Mouse (Mus musculus) adrenal gland, postnatal 36 days (tissue): Measurements from ENCODE around the gene Krt15. TPM values are rescaled to one million over a fixed set of nuclear protein-coding genes. Genes with fewer than 3 reads are reported as not detected.

Experiments used
- DNase-seq, 2 experiments: peaks; one replicate each; pipeline ENCODE4 v3.0.0; 2021; ENCODE audit warnings: mixed read lengths in 1 of 2
- long read RNA-seq, 2 experiments: library from polyadenylated mRNA; stranded (forward); transcript quantifications; one replicate each; pipeline ENCODE4 v2.0.0; 2021; ENCODE audit warnings: borderline sequencing depth in 2 of 2
- total RNA-seq, 2 experiments: library from RNA; stranded (reverse); gene quantifications; 2 replicates each; pipeline ENCODE4 v1.2.3; 2021

Krt15 gene
- not detected for total RNA-seq
- long read RNA-seq, experiment 1 = 0 reads
- long read RNA-seq, experiment 2 = 0 reads

- no peak for DNase-seq
These were observed at the start of gene Krt15 for GRCm38 (mm10) chr11:100135731-100136130. Gene Krt15, minus strand, starts transcription at chr11:100135928.

GRCm38 (mm10) chr11:100181725-100182124 is 46.0 kb upstream of the Krt15 start:
- no peak for DNase-seq

- no peak for DNase-seq
These were observed 43.5 kb upstream of the Krt15 start for GRCm38 (mm10) chr11:100179260-100179659.

DNA sequence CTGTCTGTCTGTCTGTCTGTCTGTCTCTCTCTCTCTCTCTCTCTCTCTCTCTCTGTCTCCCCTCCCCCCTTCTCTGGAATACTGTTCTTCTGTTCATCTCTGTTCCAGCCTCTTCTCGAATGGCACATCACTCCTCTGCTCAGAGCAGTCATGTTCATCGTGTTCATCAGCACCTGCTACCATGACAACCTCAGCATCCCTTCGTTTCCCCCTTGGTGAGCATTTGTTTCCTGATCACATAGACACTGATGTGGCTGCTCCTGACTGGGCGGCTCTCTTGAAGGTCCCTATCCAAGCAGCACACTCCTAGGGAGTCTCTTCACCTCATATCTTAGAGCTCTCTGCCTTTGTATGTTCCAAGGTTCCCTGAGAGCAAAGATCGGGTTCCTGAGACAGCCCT is 42.6 kb upstream of the Krt15 start:
- DNase-seq = no peak

DNA sequence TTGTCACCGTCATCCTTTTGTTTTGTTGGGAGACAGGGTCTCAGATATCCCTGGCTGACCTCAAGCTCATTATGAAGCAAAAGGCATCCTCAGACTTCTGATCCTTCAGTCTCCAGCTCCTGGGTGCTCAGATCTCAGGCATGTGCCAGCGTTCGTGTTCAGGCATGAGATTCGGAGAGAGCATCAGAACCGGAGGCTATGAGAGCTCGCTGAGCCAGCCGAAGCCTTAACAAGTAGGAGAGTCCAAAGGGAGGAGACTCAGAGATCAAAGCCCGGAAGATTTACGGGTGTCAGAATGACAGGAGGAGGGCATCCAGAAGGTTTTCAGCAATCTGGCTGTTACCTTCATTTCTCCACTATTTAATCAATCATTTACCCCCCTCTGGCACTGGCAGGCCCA is 41.1 kb upstream of the Krt15 start:
- DNase-seq = no peak

DNA sequence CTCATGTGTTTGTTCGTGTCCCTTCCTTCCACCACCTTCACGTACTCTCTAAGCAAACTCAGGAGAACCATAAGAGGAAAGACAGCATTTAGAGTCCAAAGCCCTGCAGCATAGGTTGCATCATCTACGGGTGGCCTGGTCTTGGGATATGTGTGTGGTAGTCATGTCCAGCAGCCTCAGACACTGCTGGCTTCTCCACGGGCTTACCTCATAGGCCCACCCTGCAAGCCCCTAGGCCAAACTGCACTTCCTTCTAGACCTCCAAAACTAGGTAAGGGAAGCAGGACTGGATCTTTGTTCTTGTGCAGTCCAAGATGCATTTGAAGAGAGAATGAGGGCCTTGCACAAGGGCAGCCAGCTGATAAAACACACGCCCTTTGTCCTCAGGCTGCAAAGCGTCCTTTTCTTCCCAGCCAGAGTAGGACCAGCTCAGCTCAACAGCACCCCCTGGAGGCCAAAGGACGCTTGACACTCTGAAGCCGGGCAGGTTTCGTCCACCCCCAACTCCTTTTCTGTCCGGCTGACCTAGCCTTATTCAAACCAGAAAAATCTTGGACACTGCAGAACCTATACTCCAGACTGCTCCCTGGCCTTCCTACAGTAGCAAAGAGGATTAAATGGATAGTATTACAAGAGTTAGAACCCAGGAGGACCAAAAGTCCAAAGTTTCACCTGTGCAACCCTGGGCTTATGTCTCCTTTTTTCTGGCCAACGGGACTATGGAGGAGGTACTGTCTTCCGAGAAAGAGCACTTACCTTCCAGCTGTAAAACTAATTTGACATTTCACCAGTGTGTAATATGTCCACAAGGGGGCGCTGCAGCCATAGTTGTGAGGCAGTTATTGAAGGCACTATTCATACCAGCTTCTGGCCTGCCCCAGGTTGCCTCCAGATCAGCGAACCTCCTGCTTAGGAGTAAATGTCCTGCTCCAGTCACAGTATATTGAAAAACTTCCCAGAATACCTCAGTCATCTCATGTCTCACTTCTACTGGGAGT is 33.3 kb upstream of the Krt15 start:
- DNase-seq = peak; percentile 77 to 79

DNA sequence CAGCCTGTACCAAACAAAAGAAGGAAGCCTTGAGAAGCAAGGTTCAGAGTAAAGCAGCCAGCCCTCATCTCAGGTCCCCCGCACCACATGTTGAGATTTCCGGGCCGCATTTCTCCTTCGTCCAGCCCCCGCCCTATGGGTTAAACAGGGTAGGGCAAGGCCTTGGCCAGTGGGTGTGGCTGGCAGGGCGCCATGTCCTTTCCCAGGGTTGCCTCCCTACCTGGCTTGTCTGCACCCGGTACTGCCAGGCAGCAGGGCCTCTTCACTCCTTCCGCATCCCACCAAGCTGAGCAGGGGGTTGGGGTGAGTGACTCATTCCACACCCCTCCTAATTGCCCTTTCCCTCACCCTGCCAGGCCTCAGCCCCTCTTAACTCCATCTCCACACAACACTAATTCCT is 32.3 kb upstream of the Krt15 start:
- no peak for DNase-seq

DNA sequence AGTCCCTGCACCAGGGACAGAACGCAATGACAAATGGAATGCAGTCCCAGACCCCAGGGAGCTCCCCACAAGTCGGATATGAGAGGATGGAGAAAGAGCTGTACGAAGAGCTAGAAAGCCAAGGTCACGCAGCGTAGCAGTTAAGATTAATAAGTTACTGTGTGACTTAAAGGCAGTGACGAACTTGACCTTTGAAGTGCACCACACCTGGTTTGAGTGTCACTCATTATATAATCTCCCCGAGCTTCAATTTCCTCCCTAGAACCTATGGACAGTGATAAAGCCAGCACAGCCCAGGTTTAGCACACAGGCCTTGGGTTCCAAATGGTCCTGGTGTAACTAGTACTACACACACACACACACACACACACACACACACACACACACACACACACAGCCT is 28.7 kb upstream of the Krt15 start:
- DNase-seq = no peak

DNA sequence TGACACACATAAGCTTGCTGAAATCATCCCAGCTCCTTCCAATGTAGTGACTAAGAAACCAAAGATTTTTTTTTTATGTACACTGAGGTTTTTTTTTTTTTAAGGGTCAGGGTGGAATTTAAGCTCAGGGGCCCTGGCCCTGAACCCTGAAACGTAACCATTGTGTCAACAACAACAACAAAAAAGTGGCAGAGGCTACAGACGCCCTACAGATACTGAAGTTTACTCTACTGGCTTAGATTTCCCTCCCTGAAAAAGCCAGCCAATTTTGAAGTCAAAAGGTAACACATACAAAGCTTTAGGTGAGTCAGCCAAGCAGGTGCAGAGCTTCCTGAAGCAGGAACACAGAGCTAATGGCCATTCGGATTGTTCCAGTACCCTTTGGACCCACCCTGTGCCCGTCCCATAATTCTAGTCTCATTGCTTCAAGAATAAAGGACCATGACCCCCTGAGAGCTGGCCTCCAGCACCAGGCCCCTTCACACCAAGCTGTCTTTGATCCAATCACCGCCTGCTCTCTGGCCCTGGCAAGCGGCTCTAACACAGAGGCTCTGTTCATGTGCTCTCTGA is 22.3 kb upstream of the Krt15 start:
- DNase-seq = no peak

- DNase-seq = no peak
These were observed 21.6 kb upstream of the Krt15 start for GRCm38 (mm10) chr11:100157331-100157730.

DNA sequence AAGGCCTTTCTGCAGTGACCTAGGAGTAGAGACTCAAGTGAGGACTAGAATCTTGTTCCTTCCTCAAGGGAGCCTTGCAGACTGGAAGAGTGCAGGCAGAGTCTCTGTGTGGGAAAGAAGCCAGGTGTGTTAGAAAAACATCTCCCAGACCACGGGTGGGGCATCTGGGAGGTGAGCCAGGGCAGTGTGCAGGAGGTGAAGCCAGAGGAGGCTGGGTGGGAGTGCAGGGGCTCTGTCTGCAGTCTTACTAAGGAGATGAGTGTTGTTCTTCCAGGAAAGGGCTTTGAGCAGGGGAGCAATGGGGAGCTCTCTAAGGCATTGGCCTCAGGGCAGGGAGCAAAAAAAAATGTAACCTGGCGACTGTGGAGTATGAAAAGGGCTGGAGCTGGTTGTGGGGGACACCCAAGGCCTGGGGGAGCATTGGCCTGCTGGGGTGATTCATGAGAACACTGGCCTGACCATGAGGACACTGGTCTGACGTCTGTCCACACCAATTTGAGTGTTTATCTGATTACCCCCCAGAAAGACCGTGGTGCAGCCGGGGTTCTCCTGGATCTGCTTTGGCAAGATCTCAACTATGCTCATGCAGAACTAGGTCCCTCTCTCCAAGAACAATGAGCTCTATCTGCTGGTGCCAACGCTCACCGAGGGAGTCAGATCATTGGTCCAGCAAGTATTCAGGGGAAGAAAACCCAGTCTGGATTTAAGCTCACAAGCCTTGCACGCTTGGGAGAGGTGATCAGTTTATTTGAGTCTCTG is 19.9 kb upstream of the Krt15 start:
- no peak for DNase-seq

- no peak for DNase-seq
These were observed 13.0 kb upstream of the Krt15 start, which contains the start of gene Krt19 for GRCm38 (mm10) chr11:100148615-100149330. Gene Krt19, minus strand, starts transcription at chr11:100148665.

- DNase-seq = no peak
These were observed 12.0 kb upstream of the Krt15 start for GRCm38 (mm10) chr11:100147566-100148353.

- no peak for DNase-seq
These were observed 10.3 kb upstream of the Krt15 start for GRCm38 (mm10) chr11:100145858-100146560.

GRCm38 (mm10) chr11:100145104-100145503 is 9.4 kb upstream of the Krt15 start:
- DNase-seq = no peak

- no peak for DNase-seq
These were observed 5.2 kb upstream of the Krt15 start for GRCm38 (mm10) chr11:100140966-100141365.

DNA sequence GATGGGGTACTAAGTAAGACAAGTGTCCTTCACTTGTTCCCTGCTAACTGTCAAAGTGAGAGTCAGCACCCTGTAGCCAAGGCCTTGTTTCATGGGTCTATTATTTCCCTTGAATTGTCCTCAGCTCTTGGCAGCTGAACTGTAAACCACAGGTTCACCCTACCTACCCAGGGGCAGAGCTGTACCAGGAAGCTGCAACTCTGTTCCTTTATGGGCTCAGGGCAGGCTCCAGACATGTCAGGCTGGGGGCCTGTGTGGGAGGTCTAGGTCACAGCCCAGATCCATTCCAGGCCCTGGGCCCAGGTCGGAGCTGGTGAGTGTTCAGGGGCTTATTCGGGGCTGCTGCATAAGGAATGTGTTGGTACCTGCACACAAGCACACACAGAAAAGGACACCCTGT is 3.7 kb upstream of the Krt15 start:
- DNase-seq = no peak

GRCm38 (mm10) chr11:100138809-100139208 is 3.1 kb upstream of the Krt15 start:
- no peak for DNase-seq

- no peak for DNase-seq
These were observed 2.0 kb upstream of the Krt15 start for GRCm38 (mm10) chr11:100137693-100138092.

DNA sequence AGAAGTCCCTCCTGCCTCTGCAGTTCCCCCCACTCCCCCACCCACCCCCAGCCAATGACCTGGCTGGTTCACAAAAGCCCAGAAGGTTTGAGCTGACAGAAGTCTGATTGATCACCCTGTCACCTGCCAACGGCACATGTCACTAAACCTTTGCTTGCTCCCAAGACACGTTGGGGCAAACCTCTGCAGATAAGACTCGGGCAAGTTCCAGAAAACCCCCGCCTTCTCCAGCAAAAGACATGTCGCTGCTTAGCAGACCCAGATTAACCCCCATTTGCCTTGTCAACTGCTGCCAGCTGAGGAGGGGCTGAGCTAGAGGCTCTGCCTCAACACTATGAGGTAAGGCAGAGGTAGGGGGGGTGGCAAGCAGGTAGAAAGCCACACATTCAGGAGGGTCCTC is 831 bp upstream of the Krt15 start:
- DNase-seq = no peak
